Mouse (Mus musculus) heart, postnatal 25 days (tissue): ENCODE data around the gene Ppp1r18. TPM values are rescaled to one million over a fixed set of nuclear protein-coding genes. Genes with fewer than 3 reads are reported as not detected.

Experiments used
- DNase-seq: peaks from one replicate; pipeline ENCODE4 v3.0.0; 2022; ENCODE audit warnings: low spot score
- intact Hi-C: fragments of 180-260 bp; cut with DNase I; formaldehyde crosslinking; loops from one replicate; pipeline ENCODE4 v1.15.1; 2025
- total RNA-seq, 2 experiments: library from RNA; stranded (reverse); gene quantifications; 2 replicates each; pipeline ENCODE4 v1.2.3; 2021

Gene Ppp1r18
- total RNA-seq, result 10 to 100 TPM; 11.9 to 16.6 TPM

- intact Hi-C loops, result no loop called here
Observed at GRCm38 (mm10) chr17:35865481-35866280, at the start of gene Ppp1r18. TSS of gene Ppp1r18 (plus strand) at chr17:35865593.

GRCm38 (mm10) chr17:35815836-35816235 lies 49.6 kb upstream of the Ppp1r18 start:
- intact Hi-C loops, result no loop called here
- DNase-seq, result no peak

More at GRCm38 (mm10) chr17:35865481-35866280, at the start of gene Ppp1r18:
- peak; percentile 82 for DNase-seq

GRCm38 (mm10) chr17:35816686-35817085 lies 48.7 kb upstream of the Ppp1r18 start:
- intact Hi-C loops, result no loop called here
- no peak for DNase-seq

GRCm38 (mm10) chr17:35817226-35817625 lies 48.2 kb upstream of the Ppp1r18 start:
- no peak for DNase-seq
- intact Hi-C loops, result no loop called here

- no peak for DNase-seq
- intact Hi-C loops, result loop anchor here (5.0 kb wide), 1 partner anchor 43 kb away; no protein-coding TSS in a partner anchor
Observed at GRCm38 (mm10) chr17:35820111-35820510, 45.3 kb upstream of the Ppp1r18 start.

- peak; percentile 91 for DNase-seq
- intact Hi-C loops, result loop anchor here (5.0 kb wide), 1 partner anchor 44 kb away; no protein-coding TSS in a partner anchor
Observed at GRCm38 (mm10) chr17:35821439-35822430, 43.7 kb upstream of the Ppp1r18 start, which contains the start of gene Ier3. TSS of gene Ier3 (plus strand) at chr17:35821684.

- DNase-seq, result no peak
- intact Hi-C loops, result loop anchor here (5.0 kb wide), 1 partner anchor 45 kb away; no protein-coding TSS in a partner anchor
Observed at GRCm38 (mm10) chr17:35822564-35822963, 42.8 kb upstream of the Ppp1r18 start.

GRCm38 (mm10) chr17:35822964-35823937 lies 42.1 kb upstream of the Ppp1r18 start, which contains the start of gene Flot1:
TSS of gene Flot1 (plus strand) at chr17:35823230.
- DNase-seq, result peak; percentile 78
- intact Hi-C loops, result loop anchor here (5.0 kb wide), 1 partner anchor 46 kb away; no protein-coding TSS in a partner anchor

- intact Hi-C loops, result loop anchor here (5.0 kb wide), 1 partner anchor 47 kb away; no protein-coding TSS in a partner anchor
- no peak for DNase-seq
Observed at GRCm38 (mm10) chr17:35824402-35824801, 41.0 kb upstream of the Ppp1r18 start.

- intact Hi-C loops, result no loop called here
- no peak for DNase-seq
Observed at GRCm38 (mm10) chr17:35825109-35825850, 40.1 kb upstream of the Ppp1r18 start.

- intact Hi-C loops, result loop anchor here (2.0 to 10.0 kb wide), 2 partner anchors 91 to 155 kb away; partner anchors contain the start of gene Prr3
- peak; percentile 70 for DNase-seq
Observed at GRCm38 (mm10) chr17:35829737-35830136, 35.7 kb upstream of the Ppp1r18 start.

- no peak for DNase-seq
- intact Hi-C loops, result loop anchor here (10.0 kb wide), 1 partner anchor 152 kb away; the partner anchor contains the start of gene Prr3
Observed at GRCm38 (mm10) chr17:35832400-35833238, 32.8 kb upstream of the Ppp1r18 start.

GRCm38 (mm10) chr17:35833239-35833751 lies 32.1 kb upstream of the Ppp1r18 start:
- intact Hi-C loops, result loop anchor here (10.0 kb wide), 1 partner anchor 152 kb away; the partner anchor contains the start of gene Prr3

GRCm38 (mm10) chr17:35833894-35834293 lies 31.5 kb upstream of the Ppp1r18 start:
- no peak for DNase-seq
- intact Hi-C loops, result loop anchor here (10.0 kb wide), 1 partner anchor 151 kb away; the partner anchor contains the start of gene Prr3

More at GRCm38 (mm10) chr17:35833239-35833751, 32.1 kb upstream of the Ppp1r18 start:
- no peak for DNase-seq

- intact Hi-C loops, result loop anchor here (5.0 to 10.0 kb wide), 2 partner anchors 82 to 150 kb away; partner anchors contain the start of genes Mrps18b, Ppp1r10 and Prr3
- DNase-seq, result no peak
Observed at GRCm38 (mm10) chr17:35834696-35835422, 30.5 kb upstream of the Ppp1r18 start.
